Mouse (Mus musculus): Measurements from ENCODE around the gene Cldn13. TPM values are rescaled to one million over a fixed set of nuclear protein-coding genes. Genes with fewer than 3 reads are reported as not detected.

The Cldn13 gene
- polyA plus RNA-seq, 1 experiment from 2014 or later, result 0.49 TPM

- Histone ChIP-seq H3K27ac (replicated peaks) (no peak overlapping the region), H3K9me3 (peaks cover 4% of the 10 kb centered on the region; the same call in 1 of the 2 replicates), H3K4me1 (replicated peaks) (no peaks in the 10 kb centered on the region), H3K4me3 (no peak overlapping the region), H3K4me2 (no peak overlapping the region), H3K36me3 (no peaks in the 10 kb centered on the region), H3K9ac (no peak overlapping the region), H3K27me3 (no peaks in the 10 kb centered on the region)
- ATAC-seq (ENCODE audit: low read depth), result no peak
- 58% methylated on average over 3 of the region's 3 CpGs for WGBS
Observed at GRCm38 (mm10) chr5:134883077-134883476, 32.2 kb downstream of the Cldn13 start.

GRCm38 (mm10) chr5:134876801-134877200, 38.5 kb downstream of the Cldn13 start:
- no peaks in the 10 kb centered on the region for H3K36me3 ChIP-seq
- 82% methylated on average over 10 of the region's 10 CpGs for WGBS

GRCm38 (mm10) chr5:134875245-134875644, 40.1 kb downstream of the Cldn13 start:
- WGBS, result 82% methylated on average over 5 of the region's 5 CpGs
- no peak overlapping the region for H3K9ac ChIP-seq
- H3K4me1 ChIP-seq (replicated peaks), result no peaks in the 10 kb centered on the region
- H3K9me3 ChIP-seq, result no peaks in the 10 kb centered on the region
- no peaks in the 10 kb centered on the region for H3K27me3 ChIP-seq
- H3K27ac ChIP-seq (replicated peaks), result no peak overlapping the region
- no peak overlapping the region for H3K4me2 ChIP-seq
- no peaks in the 10 kb centered on the region for H3K36me3 ChIP-seq
- ATAC-seq (ENCODE audit: low read depth), result no peak
- no peak overlapping the region for H3K4me3 ChIP-seq

More at GRCm38 (mm10) chr5:134876801-134877200, 38.5 kb downstream of the Cldn13 start:
- no peak for ATAC-seq (ENCODE audit: low read depth)
- no peaks in the 10 kb centered on the region for H3K4me1 ChIP-seq (replicated peaks)
- H3K4me3 ChIP-seq, result no peak overlapping the region
- H3K9ac ChIP-seq, result no peak overlapping the region
- H3K27ac ChIP-seq (replicated peaks), result no peak overlapping the region
- H3K9me3 ChIP-seq, result peaks cover 4% of the 10 kb centered on the region; the same call in 1 of the 2 replicates
- no peak overlapping the region for H3K4me2 ChIP-seq
- no peaks in the 10 kb centered on the region for H3K27me3 ChIP-seq

GRCm38 (mm10) chr5:134873956-134874879, 41.1 kb downstream of the Cldn13 start:
- Histone ChIP-seq H3K4me2 (no peak overlapping the region), H3K36me3 (no peaks in the 10 kb centered on the region), H3K27me3 (no peaks in the 10 kb centered on the region), H3K9ac (no peak overlapping the region), H3K9me3 (no peaks in the 10 kb centered on the region), H3K4me3 (no peak overlapping the region), H3K27ac (replicated peaks) (no peak overlapping the region), H3K4me1 (replicated peaks) (no peaks in the 10 kb centered on the region)
- WGBS, result 72% methylated on average over 21 of the region's 21 CpGs
- ATAC-seq (ENCODE audit: low read depth), result no peak

- Histone ChIP-seq H3K4me1 (replicated peaks) (no peaks in the 10 kb centered on the region), H3K27ac (replicated peaks) (no peak overlapping the region), H3K27me3 (no peaks in the 10 kb centered on the region), H3K9ac (no peak overlapping the region), H3K4me2 (no peak overlapping the region), H3K4me3 (no peak overlapping the region), H3K36me3 (no peaks in the 10 kb centered on the region), H3K9me3 (no peaks in the 10 kb centered on the region)
- WGBS, result 84% methylated on average over 8 of the region's 8 CpGs
- no peak for ATAC-seq (ENCODE audit: low read depth)
Observed at GRCm38 (mm10) chr5:134873034-134873433, 42.3 kb downstream of the Cldn13 start.

GRCm38 (mm10) chr5:134872597-134872996, 42.7 kb downstream of the Cldn13 start:
- Histone ChIP-seq H3K4me1 (replicated peaks) (no peaks in the 10 kb centered on the region; the same call in 1 of the 2 replicates), H3K36me3 (no peaks in the 10 kb centered on the region)
- 69% methylated on average over 5 of the region's 5 CpGs for WGBS

GRCm38 (mm10) chr5:134868506-134868905, 46.8 kb downstream of the Cldn13 start:
- Histone ChIP-seq H3K36me3 (no peaks in the 10 kb centered on the region), H3K27me3 (no peaks in the 10 kb centered on the region), H3K4me1 (replicated peaks) (no peaks in the 10 kb centered on the region; the same call in 1 of the 2 replicates), H3K4me2 (no peak overlapping the region), H3K9ac (no peak overlapping the region), H3K4me3 (no peak overlapping the region), H3K27ac (replicated peaks) (no peak overlapping the region), H3K9me3 (no peaks in the 10 kb centered on the region)
- 82% methylated on average over 5 of the region's 5 CpGs for WGBS
- no peak for ATAC-seq (ENCODE audit: low read depth)

More at GRCm38 (mm10) chr5:134872597-134872996, 42.7 kb downstream of the Cldn13 start:
- H3K27ac ChIP-seq (replicated peaks), result no peak overlapping the region
- H3K4me3 ChIP-seq, result no peak overlapping the region
- H3K27me3 ChIP-seq, result no peaks in the 10 kb centered on the region
- no peak for ATAC-seq (ENCODE audit: low read depth)
- H3K9me3 ChIP-seq, result no peaks in the 10 kb centered on the region
- H3K4me2 ChIP-seq, result no peak overlapping the region
- H3K9ac ChIP-seq, result no peak overlapping the region

GRCm38 (mm10) chr5:134867320-134868144, 47.8 kb downstream of the Cldn13 start:
- Histone ChIP-seq H3K27ac (replicated peaks) (no peak overlapping the region), H3K4me2 (no peak overlapping the region), H3K4me3 (no peak overlapping the region), H3K4me1 (replicated peaks) (no peaks in the 10 kb centered on the region; the same call in 1 of the 2 replicates), H3K36me3 (no peaks in the 10 kb centered on the region), H3K27me3 (no peaks in the 10 kb centered on the region), H3K9me3 (no peaks in the 10 kb centered on the region), H3K9ac (no peak overlapping the region)
- WGBS, result 69% methylated on average over 18 of the region's 18 CpGs
- no peak for ATAC-seq (ENCODE audit: low read depth)

GRCm38 (mm10) chr5:134865158-134865557, 50.2 kb downstream of the Cldn13 start:
- no peak overlapping the region for H3K27ac ChIP-seq (replicated peaks)
- no peak overlapping the region for H3K4me2 ChIP-seq
- no peaks in the 10 kb centered on the region for H3K9me3 ChIP-seq
- no peaks in the 10 kb centered on the region; the same call in 1 of the 2 replicates for H3K4me1 ChIP-seq (replicated peaks)
- WGBS, result 67% methylated on average over 8 of the region's 8 CpGs
- no peaks in the 10 kb centered on the region for H3K27me3 ChIP-seq
- no peak overlapping the region for H3K4me3 ChIP-seq
- H3K9ac ChIP-seq, result no peak overlapping the region
- ATAC-seq (ENCODE audit: low read depth), result no peak
- no peaks in the 10 kb centered on the region for H3K36me3 ChIP-seq

Other genes with a start within 250 kb of the Cldn13 start
- 20.3 and 21.3 TPM in 2 replicates for gene Limk1, start 226.9 kb downstream of the Cldn13 start, polyA plus RNA-seq (2015; fragmentation: Nextera tagmentation; extraction: Ambion mirVana)
- gene Eln, start 168.2 kb downstream of the Cldn13 start, polyA plus RNA-seq (2015; fragmentation: Nextera tagmentation; extraction: Ambion mirVana), result 6.4 and 10.8 TPM in 2 replicates
- gene Tmem270, start 8.8 kb downstream of the Cldn13 start, polyA plus RNA-seq (2015; fragmentation: Nextera tagmentation; extraction: Ambion mirVana), result not detected in 2 replicates
- 8.8 and 9.0 TPM in 2 replicates for gene Mettl27, start 16.8 kb upstream of the Cldn13 start, polyA plus RNA-seq (2015; fragmentation: Nextera tagmentation; extraction: Ambion mirVana)
- gene Cldn4, start 31.4 kb upstream of the Cldn13 start, polyA plus RNA-seq (2015; fragmentation: Nextera tagmentation; extraction: Ambion mirVana), result 0.38 and 0.85 TPM in 2 replicates
- gene Cldn3, start 70.7 kb upstream of the Cldn13 start, polyA plus RNA-seq (2015; fragmentation: Nextera tagmentation; extraction: Ambion mirVana), result 0.81 and 2.4 TPM in 2 replicates
- gene Abhd11, start 93.6 kb upstream of the Cldn13 start, polyA plus RNA-seq (2015; fragmentation: Nextera tagmentation; extraction: Ambion mirVana), result 63.6 and 72.2 TPM in 2 replicates
- 76.8 and 90.9 TPM in 2 replicates for gene Stx1a, start 108.0 kb upstream of the Cldn13 start, polyA plus RNA-seq (2015; fragmentation: Nextera tagmentation; extraction: Ambion mirVana)
- gene Dnajc30, start 148.7 kb upstream of the Cldn13 start, polyA plus RNA-seq (2015; fragmentation: Nextera tagmentation; extraction: Ambion mirVana), result 35.5 and 37.1 TPM in 2 replicates
- gene Bud23, start 149.4 kb upstream of the Cldn13 start, polyA plus RNA-seq (2015; fragmentation: Nextera tagmentation; extraction: Ambion mirVana), result 83.0 and 93.7 TPM in 2 replicates
- 26.3 and 31.7 TPM in 2 replicates for gene Vps37d, start 162.7 kb upstream of the Cldn13 start, polyA plus RNA-seq (2015; fragmentation: Nextera tagmentation; extraction: Ambion mirVana)
- gene Mlxipl, start 174.4 kb upstream of the Cldn13 start, polyA plus RNA-seq (2015; fragmentation: Nextera tagmentation; extraction: Ambion mirVana), result 0.56 and 1.2 TPM in 2 replicates
- gene Tbl2, start 234.1 kb upstream of the Cldn13 start, polyA plus RNA-seq (2015; fragmentation: Nextera tagmentation; extraction: Ambion mirVana), result 15.9 and 18.5 TPM in 2 replicates